Mouse (Mus musculus) cerebellum, postnatal 25 days (tissue): ENCODE data around the gene Aoc3.
"Not testable (repeated sequence)": the region's sequence is repeated elsewhere in the genome, so short reads cannot be mapped to it uniquely, and the experiment has no call there.

Experiments used
- DNase-seq, 2 experiments: peaks; one replicate each; pipeline ENCODE4 v3.0.0; 2021; ENCODE audit warnings: mixed read lengths in 2 of 2

Gene Aoc3

GRCm38 (mm10) chr11:101328941-101329635, 1.3 kb upstream of the Aoc3 start:
- DNase-seq = peak in 1 of 2 experiments; percentile 52

- not testable (repeated sequence) for DNase-seq
These were observed 556 bp downstream of the Aoc3 start for GRCm38 (mm10) chr11:101330961-101331360.

- DNase-seq = no peak
These were observed 2.1 kb downstream of the Aoc3 start for GRCm38 (mm10) chr11:101332537-101332936.

- DNase-seq = no peak
These were observed 3.6 kb downstream of the Aoc3 start for GRCm38 (mm10) chr11:101334023-101334422.

DNA sequence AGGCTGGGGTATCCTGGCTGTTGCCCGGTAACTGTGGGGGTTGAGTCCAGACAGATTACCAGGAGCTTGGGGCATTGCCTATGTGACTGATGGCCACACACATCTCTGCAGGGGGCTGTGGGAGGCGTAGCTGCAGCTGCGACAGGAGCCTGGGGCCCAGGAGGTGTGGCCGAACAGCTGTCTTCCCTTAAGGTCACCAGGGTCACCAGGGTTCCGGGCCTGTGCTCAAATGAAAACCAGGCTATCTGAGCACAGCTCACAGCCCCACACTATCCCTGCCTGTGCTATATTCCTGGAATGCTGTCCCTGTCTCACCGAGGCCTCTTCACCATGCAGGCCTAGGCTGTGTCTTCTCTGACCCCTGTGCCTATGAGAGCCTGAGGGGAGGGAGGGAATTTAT, 4.1 kb downstream of the Aoc3 start:
- DNase-seq = no peak

- DNase-seq = no peak
These were observed 5.3 kb downstream of the Aoc3 start for GRCm38 (mm10) chr11:101335685-101336084.

DNA sequence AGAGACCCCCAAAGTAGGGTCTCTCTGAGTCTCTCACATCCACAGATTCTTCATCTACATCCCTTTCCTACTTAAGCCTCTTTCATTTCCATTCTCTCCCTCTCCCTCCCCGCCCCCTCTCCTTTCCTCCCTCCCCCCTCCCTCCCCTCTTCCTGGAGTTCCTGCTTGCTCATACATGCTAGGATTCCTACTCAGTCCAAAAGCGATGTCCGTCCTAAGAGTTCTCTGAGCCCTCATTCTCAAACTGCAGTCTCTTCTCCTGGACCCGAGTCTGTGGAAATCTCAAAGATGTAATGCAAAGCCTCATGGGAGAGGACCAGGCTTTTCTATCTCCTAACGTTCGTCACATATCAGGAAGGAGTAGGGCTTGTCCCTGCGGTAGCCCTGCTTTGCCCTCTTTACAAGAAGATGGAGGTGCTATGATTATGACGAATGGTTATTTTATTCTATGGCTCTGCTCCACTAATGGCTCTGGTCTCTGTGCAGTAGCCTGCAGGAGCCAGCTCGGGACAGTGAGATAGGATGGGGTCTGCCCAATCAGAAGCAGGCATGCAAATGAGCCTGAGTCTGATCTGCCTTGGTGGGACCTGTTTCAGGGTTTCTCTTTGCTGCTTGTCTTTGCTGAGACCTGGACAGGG, 7.8 kb downstream of the Aoc3 start:
- peak; percentile 47 to 53 for DNase-seq

GRCm38 (mm10) chr11:101347083-101347775, 16.8 kb downstream of the Aoc3 start:
- DNase-seq = no peak

- no peak for DNase-seq
These were observed 18.4 kb downstream of the Aoc3 start for GRCm38 (mm10) chr11:101348774-101349173.

DNA sequence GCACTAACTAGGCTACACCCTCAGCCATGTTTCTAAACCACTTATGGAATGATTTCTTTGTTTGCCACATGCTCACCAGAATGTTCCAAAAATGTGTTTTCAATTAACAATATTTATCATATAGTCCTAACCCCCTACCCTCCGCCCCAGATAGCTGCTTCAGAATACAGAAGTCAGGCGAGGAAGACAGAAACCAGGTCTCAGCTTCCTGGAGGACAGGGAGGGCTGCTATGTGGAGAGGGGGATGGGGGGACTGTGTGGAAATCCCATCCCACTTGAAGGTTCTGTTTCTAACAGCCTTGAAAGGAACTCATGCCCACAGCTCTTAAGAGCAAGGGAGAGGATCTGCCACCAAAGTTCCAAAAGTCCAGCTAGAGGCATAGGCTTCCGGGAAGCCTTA, 18.8 kb downstream of the Aoc3 start:
- DNase-seq = no peak

- DNase-seq = no peak
These were observed 20.8 kb downstream of the Aoc3 start for GRCm38 (mm10) chr11:101351100-101351720.

- no peak for DNase-seq
These were observed 21.3 kb downstream of the Aoc3 start for GRCm38 (mm10) chr11:101351721-101352111.

GRCm38 (mm10) chr11:101353436-101353835, 23.0 kb downstream of the Aoc3 start:
- DNase-seq = no peak

DNA sequence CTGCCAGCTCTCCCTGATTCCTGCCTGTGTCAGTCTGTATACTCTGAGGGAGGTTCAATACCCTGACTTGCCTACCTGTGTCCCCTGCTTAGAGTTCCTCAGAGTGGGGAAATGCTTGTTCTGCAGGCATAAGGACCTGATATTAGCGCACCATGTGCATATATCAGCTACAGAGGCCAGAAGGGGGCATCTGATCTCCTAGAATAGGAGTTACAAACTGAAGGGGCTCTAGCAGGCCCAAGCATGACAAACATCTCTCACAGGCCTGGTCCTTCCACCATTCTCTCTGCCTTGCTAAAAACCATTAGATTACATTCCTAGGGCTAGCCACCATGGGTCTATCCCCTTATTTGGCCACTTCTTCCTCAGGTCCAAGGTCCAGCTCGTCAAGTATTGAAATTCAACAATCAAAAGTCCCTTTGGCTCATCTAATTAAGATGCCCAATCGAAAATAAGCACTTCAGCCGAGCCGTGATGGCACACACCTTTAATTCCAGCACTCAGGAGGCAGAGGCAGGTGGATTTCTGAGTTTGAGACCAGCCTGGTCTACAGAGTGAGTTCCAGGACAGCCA, 24.1 kb downstream of the Aoc3 start:
- DNase-seq = no peak

GRCm38 (mm10) chr11:101355916-101356315, 25.5 kb downstream of the Aoc3 start:
- DNase-seq = no peak

GRCm38 (mm10) chr11:101357505-101358182, 27.2 kb downstream of the Aoc3 start:
- DNase-seq = no peak

DNA sequence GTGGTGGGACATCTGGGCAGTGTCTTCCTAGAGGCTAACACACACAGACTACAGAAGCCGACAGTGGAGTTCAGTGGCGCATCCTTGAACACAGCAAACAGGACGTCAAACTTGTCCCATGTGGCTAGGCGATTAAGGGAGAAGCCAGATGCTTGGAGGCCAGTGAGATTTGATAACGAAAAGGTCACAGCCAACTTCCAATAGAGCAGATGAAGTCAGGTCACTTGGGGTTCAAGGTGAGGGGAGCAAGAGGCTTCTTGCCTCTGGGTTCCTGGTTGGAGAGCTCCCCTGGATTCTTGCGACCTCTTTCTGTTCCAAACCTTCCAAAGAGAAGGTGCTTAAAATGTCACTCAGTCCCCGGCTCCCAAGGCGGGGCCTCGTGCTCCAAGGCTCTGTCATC, 29.4 kb downstream of the Aoc3 start:
- no peak for DNase-seq

GRCm38 (mm10) chr11:101360651-101361113, 30.3 kb downstream of the Aoc3 start:
- no peak for DNase-seq

GRCm38 (mm10) chr11:101364531-101364931, 34.1 kb downstream of the Aoc3 start:
- no peak for DNase-seq

DNA sequence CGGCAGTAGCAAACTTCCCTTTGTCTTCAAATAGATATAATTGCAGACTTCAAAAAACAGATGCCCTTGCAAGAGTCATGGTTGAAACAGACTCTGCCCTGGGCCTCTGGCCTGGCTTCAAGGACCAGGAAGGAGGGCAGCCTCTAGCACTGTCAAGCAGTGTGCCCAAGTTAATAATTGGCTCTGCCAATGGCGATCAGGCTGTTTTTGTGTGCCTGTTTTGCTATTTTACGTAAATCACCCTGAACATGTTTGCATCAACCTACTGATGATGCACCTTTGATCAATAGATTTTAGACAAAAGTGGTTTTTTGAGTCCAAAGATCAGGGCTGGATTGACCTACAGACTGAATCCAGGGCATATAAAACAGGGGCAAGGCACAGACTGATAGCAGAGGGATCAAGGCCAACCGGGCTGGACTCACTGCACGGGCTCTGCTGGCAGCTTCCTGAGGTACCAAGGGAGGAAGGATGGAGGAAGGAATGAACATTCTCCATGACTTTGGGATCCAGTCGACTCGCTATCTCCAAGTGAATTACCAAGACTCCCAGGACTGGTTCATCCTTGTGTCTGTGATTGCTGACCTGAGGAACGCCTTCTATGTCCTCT, 37.0 kb downstream of the Aoc3 start, which contains the start of gene G6pc:
G6pc (plus strand) TSS at position 236 of the 610 bp plus-strand sequence.
- no peak for DNase-seq

DNA sequence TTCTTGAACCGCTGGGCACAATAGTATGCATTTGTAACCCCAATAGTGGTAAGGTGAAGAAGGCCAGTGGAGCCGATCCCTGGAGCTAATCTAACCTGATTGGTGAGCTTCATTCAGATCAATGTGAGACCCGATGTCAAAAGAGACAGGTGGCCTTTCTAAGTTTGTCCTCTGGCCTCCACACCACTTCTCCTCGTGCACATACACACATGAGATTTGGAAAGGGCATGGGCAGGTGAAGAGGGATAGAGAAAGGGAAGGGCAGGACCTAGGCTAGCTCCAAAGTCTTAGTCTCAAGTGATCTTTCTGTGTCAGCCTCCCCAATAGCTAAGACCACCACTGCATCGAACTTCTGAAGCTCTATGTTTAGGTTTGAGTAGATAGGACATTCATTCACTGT, 39.7 kb downstream of the Aoc3 start:
- no peak for DNase-seq

- DNase-seq = no peak
These were observed 44.1 kb downstream of the Aoc3 start for GRCm38 (mm10) chr11:101374421-101374938.
